Mouse (Mus musculus) erythroid progenitor cell, adult 5-6 weeks (primary cell): ENCODE data around the gene Fbn1. TPM values are rescaled to one million over a fixed set of nuclear protein-coding genes. Genes with fewer than 3 reads are reported as not detected.

Experiments used
- ATAC-seq: replicated peaks from 2 replicates; pipeline ENCODE4 v1.8.0; 2016; ENCODE audit warnings: moderate number of reproducible peaks, mild to moderate bottlenecking, moderate TSS enrichment, inconsistent platforms; ENCODE audit not compliant: poor library complexity, low FRiP score, severe bottlenecking
- total RNA-seq, 2 experiments: library from RNA; stranded (forward) in 1 of 2; stranded (reverse) in 1 of 2; fragments of 150-400 nt in 1 of 2; fragments of 186-747, 209-891 nt in 1 of 2; gene quantifications; 2 replicates each; pipeline versions ENCODE4 v1.2.3 to v1.2.4; 2015 to 2017; ENCODE audit warnings: low replicate concordance in 2 of 2

Gene Fbn1
- total RNA-seq (2015; ENCODE audit: low replicate concordance) (under 0.01 TPM in 2 replicates), total RNA-seq (2017; ENCODE audit: low replicate concordance) (under 0.01 and 0.83 TPM in 2 replicates)

GRCm38 (mm10) chr2:125507893-125508292 is at the start of gene Fbn1:
Gene Fbn1 (minus strand): TSS chr2:125507993.
- no peak for ATAC-seq

- no peak for ATAC-seq
Observed at GRCm38 (mm10) chr2:125555830-125556229, 48.0 kb upstream of the Fbn1 start.

DNA sequence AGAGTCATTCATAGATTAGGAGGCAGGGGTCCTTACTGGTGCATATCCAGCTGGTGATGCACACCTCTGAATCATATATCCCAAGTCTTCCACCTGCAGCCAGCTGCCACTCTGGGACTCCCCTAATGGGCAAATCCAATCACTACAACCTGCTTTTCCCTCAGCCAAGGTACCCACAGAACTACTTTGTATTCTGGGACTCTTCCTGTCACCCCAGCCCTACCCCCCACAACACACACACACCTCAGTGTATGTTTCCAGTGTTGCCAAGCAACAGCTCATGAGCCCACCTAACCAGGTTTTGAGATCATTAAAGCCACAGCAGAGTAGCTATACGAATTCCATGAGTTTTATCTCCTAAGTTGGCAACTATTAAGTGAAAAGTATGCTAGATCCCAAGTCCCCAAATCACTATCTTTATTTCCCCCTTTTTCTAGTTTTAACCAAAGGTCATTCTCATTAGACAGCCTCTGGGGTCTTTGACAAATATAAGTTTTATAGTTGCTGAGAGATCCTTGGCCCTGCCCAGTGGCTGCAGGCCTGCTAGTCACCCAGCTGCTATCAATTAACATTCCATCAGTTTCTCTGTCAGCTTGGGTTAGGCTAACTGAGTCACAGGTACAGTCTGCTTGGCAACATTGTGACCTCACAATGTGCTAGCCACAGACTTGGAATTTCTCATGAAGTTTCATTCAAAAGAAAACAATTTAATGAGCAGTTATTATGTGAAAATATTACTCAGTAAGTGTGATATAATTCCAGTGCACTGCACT is 41.2 kb upstream of the Fbn1 start:
- no peak for ATAC-seq

DNA sequence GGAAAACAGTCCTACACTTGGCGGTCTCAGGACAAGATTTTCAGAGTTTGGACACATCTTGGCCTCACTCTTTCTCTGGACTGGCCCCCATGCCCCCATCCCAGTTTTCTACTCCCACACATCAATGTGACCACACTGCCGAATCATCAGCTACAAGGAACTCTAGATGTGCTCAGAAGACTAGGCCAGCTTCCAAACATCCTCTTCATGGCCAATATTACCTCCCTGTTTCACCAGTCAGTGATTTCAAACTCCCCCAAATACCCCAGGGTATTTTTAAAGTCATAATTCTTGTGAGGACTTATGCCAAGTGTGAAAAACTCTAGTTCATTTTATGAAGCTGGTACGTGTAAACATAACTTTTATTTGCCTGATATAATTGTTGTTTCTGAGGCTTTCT is 37.2 kb upstream of the Fbn1 start:
- no peak for ATAC-seq

- ATAC-seq, result no peak
Observed at GRCm38 (mm10) chr2:125543646-125544045, 35.9 kb upstream of the Fbn1 start.

- no peak for ATAC-seq
Observed at GRCm38 (mm10) chr2:125541451-125541850, 33.7 kb upstream of the Fbn1 start.

DNA sequence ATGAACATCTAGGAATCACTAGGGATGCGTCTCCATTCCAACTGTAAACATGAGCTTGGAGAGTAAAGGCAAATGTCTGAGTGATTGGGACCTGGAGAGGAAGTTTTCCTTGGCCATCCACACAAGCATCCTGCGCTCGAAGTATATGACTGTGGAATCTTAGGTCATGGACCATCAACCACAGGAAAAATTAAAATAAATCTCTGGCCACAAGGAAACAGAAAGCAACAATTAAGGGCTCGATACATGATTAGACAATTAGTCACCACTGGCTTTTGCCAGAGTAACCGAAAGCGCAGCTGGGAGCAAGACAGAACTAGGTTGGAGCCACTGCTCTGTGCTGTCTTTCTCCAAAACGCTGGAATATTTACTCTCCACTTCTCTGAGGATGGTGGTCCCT is 32.8 kb upstream of the Fbn1 start:
- ATAC-seq, result no peak

GRCm38 (mm10) chr2:125539640-125540039 is 31.8 kb upstream of the Fbn1 start:
- ATAC-seq, result no peak

DNA sequence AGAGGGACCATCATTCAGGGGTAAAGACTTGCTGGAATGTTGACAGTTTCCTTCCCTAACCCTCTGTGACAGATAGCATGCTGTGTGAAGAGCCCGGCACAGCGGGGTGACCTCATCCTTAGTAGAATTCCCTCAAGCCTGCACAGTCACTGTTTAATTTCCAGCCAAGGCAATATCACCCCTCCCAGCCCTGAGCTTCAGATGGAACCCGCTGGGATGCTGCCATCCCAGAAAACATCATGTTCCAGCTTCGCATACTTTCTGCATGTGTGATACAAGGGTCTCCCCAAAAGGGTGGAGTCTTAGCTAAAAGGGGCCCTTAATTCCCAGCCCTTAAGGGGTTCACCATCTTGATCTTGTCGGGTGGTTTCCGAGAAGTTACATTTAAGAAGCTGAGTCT is 22.9 kb upstream of the Fbn1 start:
- ATAC-seq, result no peak

DNA sequence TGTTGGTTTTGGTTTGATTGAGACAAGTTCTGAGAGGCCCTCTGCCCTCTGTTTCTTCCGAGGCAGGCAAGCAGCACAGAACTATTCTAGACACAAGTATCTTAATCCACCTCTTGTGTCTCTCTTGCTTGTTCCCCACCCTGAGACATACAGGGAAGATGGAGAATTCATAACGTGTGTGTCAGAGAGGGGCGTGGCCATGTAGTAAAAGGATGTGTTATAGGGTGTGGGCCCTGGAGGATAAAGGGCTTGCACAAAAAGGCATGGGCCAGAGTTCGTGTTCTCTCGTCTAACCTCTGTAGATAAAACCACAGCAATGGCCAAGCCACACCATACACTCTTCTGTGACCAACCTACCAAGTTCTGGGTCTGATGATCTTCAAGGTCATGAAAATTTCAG is 18.8 kb upstream of the Fbn1 start:
- ATAC-seq, result no peak

- ATAC-seq, result no peak
Observed at GRCm38 (mm10) chr2:125525484-125525883, 17.7 kb upstream of the Fbn1 start.

DNA sequence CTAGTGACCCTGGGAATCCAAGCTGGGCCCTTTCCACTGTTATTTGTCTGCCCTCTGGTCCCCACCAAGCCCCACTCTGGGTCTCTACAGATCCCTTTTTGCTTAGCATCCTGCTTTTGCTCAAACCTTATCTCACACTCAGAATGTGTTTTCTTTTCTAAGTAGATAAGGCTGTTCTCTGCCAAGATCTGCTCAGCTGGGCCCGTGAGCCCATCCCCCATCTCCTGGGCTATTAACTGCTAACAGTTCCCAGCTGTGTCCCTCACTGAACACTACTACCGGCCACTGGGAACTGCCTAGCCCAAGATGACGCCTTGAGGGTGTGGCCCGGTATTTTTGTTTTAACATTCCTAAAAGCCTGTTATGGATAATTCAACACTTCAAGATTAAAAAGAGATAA is 8.8 kb upstream of the Fbn1 start:
- ATAC-seq, result no peak

DNA sequence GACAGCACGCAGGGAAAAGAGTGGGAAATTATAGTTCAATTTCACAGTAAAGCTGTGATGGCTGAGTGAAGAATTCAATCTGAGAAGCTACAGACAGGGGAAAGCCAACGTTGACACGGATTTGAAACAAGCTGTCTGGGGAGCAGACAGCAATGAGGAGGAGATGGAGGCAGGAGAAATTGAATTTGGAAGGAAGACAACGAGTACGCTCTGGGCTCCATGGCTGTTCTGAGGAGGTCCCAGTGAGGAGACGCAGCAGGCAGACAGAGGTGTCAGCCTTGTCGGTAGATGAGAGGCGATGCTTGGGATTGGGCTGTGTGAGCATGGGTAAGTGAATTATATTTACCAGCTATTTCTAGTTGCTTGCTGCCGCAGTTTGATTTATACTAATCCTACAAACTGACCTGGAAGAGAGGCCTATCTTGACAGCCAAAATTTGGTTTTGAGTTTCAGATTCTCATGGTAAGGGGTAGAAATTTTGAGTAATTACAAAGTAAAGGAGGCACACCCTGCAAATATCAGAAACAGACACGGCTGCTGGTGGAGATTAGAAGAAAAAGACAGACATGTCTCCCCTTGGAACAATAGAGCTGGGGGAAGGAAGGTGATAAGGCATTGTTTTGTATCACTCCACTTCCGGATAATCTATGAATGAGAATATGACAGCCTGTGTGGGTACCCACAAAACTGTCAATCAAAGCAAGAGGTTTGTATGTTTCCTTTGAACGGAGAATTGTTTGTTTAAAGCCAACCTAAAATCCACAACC is 7.7 kb upstream of the Fbn1 start:
- ATAC-seq, result no peak

DNA sequence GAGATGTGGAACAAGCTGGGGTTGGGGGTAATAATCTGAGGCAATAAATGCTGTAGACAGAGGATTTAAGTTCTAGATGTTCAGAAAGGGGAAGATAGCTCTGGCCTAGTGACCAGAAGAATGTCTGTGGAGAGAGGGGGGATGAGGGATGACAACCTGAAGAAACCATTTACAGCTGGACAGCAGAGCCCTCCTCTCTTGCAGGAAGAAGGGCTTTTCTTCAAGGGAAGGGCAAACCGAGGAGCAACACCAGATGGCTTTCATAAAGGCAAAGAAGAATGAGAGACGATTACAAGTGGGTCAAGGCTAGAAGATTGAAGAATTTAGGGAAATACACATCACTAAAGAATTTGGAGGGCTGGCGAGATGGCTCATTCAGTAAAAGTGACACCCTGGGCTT is 6.6 kb upstream of the Fbn1 start:
- ATAC-seq, result no peak

DNA sequence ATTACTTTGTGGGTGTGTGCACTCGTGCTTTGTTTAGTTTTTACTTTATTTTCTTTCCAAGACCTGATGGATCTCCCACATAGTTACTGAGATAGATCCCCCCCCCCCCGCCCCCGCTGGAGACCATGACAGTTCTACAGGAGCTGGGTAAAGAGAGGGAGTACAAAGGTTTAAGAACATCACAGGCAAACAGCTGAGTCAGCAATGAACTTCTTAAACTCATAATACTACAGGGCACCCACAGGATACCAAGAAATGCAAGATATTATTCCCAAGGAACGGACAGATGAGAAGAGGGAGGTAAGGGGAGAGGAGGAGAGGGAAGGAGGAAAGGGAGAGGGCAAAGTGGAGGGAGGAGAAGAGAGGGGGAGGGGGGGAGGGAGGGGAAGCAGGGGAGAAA is 4.8 kb upstream of the Fbn1 start:
- ATAC-seq, result no peak

DNA sequence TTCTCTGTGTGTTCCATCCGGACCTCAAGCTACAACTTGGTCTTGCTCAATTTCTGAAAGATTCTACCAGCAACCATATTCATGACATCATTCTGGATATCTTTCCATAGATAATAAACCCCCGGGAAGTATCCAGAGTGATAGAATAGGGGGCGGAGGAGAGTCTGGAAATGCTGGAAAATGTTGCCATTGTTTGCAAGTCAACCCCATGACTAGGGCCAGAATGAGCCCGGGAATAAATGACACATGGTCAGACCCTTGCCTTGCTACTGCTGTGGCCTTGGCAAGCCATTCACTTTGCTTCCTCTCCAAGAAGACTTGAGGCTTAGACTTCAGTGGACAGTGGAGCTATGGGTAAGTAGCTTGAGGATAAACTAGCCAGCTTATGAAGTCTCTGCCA is 4.1 kb upstream of the Fbn1 start:
- ATAC-seq, result no peak

DNA sequence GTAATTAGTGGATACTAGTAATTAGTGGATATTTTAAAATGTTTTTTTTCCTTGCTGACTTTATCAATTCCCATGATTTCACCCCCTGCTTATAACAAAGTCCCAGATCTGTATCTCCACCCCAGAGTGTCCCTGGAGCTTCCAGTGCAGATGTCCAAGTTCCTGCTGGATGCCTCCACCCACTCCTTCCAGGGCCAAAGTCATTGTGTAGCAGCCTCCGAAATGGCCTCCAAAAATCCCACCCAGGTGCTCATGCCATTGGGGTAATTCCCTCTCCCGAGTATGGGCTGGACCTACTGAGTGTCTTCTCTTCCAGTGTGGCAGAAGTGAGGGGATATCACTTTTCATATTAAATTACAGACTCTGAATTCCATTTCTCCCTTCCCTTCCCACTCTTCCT is 3.0 kb upstream of the Fbn1 start:
- no peak for ATAC-seq

DNA sequence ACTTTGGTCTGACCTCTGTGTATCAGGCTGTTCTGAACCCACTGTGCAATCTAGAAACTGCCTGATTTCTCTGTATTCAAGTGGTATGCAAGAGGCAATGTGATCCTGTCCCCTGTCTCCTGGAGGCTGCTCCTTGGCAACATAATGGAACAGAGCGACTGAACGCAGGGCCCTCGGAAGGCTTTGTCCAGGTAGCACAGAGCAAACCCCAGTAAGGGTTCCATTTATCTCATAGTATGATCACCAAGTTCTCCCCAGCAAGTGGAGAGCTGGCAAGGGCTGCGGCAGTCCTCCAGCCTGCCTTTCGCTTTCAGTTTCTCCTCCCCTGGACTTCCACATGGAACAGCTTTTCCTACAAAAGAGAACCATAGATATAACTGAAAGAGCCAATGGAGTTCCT is 588 bp upstream of the Fbn1 start:
- ATAC-seq, result no peak

- ATAC-seq, result no peak
Observed at GRCm38 (mm10) chr2:125506316-125507054, 1.3 kb downstream of the Fbn1 start.

DNA sequence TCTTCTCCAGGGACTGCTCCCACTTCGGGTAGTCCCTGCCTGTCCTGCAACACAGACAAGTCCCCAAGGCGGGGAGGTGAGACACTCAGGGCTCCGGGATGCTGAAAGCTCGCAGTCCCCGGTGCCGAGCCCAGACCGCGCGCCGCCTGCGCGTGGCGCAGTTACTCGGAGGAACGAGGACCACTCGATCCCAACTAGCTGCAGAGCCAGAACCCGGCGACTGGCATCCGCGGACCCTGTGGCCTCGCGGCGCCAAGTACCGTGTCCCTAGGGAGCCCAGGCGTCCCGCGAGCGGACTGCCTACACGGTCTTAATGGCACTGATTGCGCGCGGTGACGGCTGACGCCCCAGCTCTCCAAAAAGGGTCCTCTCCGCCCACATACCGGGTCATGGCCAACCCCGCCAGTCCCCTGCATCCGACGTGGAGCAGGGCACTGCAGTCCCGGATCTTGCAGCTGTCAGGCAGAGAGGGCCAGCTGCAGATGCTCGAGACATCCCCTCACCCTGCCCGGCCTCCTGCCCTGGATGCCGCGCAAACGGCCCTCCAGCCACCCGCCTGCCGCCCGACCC is 2.0 kb downstream of the Fbn1 start:
- ATAC-seq, result no peak
